Mouse (Mus musculus): ENCODE measurements around the gene D330045A20Rik.

DNA sequence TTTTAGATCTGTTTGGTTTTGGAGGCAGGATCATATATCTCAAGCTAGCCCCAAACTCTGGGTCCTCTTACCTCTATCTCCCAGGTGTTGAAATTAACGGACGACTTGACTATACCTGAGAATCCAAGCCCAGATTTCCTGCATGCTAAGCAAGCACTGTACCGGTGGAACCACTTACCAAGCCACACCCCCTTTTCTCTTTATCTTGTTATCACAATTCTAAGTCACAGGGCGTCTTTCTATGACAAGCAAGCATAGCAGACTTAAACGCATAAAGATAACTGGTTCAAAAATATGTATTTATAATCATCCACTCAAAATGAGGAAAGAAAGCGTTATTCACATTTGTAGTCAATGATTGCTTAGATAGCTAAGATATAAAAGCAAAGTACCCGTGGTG is 1.9 kb downstream of the D330045A20Rik start:
- no peak for TF ChIP-seq CTCF (IDR thresholded peaks at IDR 0.05; ENCODE audit: control insufficient read depth, insufficient read depth, low read length)
- no peak for TF ChIP-seq POLR2A (IDR thresholded peaks at IDR 0.05; ENCODE audit: borderline replicate concordance, control insufficient read depth, low read depth, low read length)

All from bone marrow, adult 2 months (tissue).